Mouse (Mus musculus): Measurements from ENCODE around the gene Slfn2.
"Not testable (repeated sequence)": the region's sequence is repeated elsewhere in the genome, so short reads cannot be mapped to it uniquely, and the experiment has no call there.

Gene Slfn2

DNA sequence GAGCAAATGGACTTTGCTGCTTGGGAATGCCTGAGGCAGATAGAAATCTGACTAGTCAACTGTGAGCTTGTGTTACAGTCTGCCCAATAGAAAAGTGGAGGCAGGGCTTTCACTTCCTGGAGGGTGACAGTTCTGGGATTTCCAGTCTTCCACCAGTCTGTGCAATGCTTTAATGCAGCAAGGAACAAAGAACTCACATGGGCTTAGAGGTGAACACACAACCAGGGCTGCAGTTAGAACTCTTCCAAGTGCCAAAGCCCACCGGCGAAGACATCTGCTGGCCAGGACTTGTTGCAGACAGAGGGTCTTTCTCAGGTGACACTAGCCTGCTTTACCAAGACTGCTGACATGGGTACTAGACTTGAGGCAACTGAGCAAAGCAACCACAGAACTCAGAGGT lies at the start of gene Slfn2:
Gene Slfn2 (plus strand): TSS at position 167 of the 400 bp plus-strand sequence.
- DNase-seq (ENCODE audit: low spot score) = no peak

DNA sequence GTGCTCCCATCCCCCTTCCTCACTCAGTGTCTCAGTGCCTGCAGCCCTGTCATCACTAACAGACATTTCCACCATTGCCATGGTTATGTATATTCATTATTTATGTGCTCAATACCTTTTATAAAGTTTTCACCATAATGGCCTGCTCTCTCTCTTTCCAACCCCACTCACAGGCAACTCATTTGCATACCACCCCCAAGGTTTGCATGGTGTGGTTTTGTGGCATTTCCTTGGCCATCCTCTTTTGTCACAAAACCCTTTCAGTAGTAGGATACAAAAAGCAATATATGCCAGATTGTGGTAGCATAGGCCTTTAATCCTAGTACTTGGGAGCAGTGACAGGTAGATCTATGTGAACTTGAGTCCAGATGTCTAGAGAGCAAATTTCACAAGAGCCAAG lies 48.8 kb upstream of the Slfn2 start:
- DNase-seq (ENCODE audit: low spot score) = no peak

DNA sequence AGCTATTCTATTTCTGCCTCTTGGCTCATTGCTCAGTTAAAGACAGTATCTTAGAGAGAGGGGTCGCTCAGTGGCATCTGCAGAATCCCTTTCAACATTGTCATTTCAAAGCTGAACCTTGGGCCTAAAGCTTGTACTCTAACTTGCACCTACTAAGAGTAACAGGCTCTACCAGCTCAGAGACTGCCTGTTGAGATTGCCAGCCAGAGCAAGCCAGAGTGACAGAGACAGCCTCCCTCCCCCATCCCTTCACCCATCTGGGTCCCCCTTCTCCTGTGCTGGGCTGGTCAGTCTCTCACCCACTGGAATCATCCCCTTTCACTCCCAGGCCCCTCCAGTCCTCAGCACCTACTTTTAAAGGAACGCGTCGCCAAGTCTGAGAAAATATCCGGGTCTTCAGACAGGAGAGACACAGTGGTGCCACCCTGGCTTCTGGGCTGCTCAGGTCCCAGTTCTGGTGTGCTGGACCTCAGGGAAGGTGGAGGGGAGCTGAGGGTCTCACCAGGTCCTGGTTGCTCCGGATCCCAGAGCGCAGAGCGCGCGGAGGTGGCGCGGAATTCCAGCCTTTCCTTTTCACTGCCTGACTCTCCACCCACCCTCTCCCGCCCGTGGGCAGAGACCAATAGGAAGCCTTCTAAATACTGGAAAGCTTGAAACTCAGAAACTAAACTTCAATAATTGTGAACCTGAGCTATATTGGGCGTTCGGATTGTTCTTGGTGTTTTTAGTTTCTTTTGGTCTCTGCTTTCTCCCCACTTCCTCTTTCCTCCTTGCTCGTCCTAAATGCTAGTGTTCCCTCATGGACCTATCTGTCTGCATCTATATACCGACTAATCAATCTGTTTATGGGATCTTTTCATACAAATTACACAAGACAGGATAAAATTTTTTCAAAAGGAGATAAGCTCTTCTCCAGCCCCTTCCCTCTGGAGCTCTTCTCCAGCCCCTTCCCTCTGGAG lies 45.1 kb upstream of the Slfn2 start:
- not testable (repeated sequence) for DNase-seq (ENCODE audit: low spot score)

DNA sequence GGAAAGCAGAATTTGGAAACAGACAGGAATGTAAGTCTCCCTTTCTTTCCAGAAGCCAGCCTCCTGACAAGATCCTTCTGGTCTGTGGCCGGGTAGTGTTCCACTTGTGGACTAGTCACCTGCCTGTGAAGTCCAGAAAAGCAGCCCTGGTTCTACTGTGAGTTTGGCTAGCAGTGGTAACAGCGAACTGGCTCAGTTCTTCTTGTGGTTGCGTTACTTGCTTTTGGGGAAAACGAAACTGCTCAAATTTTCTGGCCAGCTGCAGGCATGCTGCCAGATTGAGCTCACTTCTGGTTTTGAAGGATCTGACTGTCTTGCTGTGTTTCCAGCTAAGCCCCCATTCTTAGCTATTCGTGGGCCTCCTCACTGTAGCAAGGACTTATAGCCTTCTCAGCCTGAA lies 44.3 kb upstream of the Slfn2 start, which contains the start of gene Slfn8:
Gene Slfn8 (minus strand): TSS at position 190 of the 400 bp plus-strand sequence.
- peak; percentile 7 for DNase-seq (ENCODE audit: low spot score)

DNA sequence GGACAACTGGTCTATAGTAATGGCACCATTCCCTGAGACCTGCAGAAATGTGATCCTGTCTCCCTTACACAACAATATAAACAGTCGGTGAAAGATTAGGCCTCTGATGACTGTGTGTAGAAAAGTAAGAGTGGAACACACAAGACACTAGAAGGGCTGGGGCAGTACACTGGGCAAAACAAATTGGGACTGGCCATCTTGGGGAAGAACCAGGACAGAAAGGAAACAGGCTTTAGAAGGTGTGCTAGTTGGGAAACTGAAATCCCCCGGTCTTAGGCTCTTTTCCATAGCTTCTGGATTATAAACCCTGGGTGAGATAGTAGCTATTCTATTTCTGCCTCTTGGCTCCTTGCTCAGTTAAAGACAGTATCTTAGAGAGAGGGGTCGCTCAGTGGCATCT lies 26.2 kb upstream of the Slfn2 start:
- not testable (repeated sequence) for DNase-seq (ENCODE audit: low spot score)

DNA sequence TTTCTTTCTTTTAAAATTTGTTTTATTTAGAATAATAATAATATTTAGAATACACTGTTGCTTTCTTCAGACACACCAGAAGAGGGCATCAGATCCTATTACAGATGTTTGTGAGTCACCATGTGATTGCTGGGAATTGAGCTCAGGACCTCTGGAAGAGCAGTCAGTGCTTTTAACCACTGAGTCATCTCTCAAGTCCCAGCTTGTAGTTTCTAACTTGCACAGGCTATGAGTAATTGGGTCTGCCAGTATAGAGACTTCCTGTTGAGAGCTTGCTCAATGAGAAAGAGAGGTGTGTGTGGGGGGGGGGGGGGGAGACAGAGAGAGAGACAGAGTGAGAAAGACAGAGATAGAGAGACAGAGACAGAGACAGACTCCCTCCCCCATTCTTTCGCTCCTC lies 25.8 kb upstream of the Slfn2 start:
- no peak for DNase-seq (ENCODE audit: low spot score)

DNA sequence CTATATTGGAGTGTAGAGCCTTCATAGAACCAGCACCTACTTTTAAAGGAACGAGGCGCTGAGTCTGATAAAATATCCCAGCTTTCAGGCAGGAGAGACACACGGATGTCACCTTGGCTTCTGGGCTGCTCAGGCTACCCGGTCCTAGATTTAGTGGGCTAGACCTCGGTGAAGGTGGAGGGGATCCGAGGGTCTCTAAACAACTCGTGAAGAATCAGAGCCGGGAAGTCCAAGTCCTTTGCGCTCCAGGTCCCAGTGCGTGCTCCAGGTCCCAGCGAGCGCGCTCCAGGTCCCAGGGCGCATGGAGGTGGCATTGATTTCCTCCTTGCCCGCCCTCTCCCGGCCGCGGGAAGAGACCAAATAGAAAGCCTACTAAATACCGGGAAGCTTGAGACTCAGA lies 25.1 kb upstream of the Slfn2 start:
- DNase-seq (ENCODE audit: low spot score) = no peak

DNA sequence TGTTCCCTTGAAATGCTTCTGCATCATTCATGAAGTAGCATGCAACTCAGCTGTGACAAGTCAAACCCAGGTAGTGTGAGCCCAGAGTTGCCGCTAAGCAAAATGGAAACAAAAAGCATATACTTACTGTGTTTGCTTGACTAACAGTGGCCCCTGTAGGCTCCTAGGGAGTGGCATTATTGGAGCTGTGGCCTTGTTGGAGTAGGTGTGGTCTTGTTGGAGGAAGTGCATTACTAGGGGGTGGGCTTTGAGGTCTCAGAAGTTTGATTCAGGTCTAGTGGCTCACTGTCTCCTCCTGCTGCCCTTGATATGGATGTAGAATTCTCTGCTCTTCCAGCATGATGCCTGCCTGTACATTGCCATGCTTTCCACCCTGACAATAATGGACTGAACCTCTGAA lies 24.6 kb upstream of the Slfn2 start:
- DNase-seq (ENCODE audit: low spot score) = no peak

DNA sequence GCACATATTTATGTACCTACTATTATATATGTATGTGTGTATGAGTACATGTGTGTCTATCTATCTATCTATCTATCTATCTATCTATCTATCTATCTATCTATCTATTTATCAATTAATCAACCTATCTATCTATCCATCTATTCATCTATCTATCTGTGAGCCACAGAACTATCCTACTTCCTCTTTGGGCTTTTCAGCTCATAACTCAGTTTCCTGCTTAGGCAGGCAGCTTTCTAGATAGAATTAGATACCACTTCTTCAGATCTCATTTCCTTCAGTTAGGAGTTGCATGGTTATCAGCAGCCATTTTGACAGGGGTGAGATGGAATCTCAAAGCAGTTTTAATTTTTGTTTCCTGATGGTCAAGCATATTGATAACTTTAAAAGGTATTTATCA lies 23.9 kb upstream of the Slfn2 start:
- no peak for DNase-seq (ENCODE audit: low spot score)

DNA sequence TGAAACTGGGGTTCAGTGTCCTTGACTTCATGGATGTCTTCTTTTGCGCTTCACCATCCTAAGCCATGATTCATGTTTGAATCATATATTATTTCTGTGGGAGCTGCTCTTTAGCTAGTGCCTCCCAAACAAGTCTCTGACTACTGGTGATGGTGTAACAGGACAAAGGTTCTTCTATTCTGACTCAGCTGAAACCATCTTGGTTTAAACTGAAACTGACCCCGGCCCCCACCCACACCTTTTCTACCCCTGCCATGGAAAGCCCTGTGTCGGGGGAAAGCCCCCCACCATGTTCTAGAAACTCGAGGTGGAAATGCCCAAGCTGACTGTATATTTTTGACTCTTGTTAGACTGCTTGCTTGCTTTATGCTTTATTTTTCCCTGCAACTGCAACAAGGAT lies 21.0 kb upstream of the Slfn2 start:
- DNase-seq (ENCODE audit: low spot score) = no peak

DNA sequence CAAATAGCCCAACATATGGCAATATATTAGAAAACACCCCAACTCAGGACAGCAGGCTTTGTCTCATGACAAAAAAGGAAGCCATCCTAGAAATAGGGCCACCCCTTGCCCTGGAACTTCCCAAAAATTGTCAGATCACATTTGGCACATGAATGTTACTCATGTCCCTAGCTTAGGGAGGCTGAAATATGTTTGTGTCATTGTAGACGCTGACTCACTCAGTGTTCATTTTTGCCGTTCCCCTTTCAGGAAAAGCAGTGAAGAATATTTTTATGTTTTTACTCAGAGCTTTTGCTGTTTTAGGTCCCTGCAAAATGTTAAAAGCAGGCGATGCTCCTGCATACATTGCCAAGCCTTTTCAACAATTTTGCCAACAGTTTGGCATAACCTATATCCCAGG lies 19.3 kb upstream of the Slfn2 start:
- no peak for DNase-seq (ENCODE audit: low spot score)

DNA sequence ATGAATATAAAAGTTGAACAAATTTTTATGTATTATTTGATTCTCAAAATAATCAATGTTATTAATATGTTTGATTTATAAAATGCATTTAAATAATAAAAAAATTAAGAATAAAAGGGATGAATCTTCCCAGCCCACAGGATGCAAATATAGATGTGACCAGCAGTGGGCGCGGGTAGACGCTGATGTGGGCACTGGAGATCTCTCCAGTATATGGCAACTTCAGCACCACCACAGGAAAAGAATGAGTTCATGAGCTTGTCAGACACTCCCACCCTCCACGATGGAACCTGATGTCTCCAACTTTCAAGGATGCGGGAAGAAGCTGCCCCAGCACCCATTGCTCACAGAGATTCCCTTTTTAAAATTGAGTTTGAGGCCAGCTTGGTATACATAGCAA lies 7.0 kb upstream of the Slfn2 start:
- DNase-seq (ENCODE audit: low spot score) = peak; percentile 60

DNA sequence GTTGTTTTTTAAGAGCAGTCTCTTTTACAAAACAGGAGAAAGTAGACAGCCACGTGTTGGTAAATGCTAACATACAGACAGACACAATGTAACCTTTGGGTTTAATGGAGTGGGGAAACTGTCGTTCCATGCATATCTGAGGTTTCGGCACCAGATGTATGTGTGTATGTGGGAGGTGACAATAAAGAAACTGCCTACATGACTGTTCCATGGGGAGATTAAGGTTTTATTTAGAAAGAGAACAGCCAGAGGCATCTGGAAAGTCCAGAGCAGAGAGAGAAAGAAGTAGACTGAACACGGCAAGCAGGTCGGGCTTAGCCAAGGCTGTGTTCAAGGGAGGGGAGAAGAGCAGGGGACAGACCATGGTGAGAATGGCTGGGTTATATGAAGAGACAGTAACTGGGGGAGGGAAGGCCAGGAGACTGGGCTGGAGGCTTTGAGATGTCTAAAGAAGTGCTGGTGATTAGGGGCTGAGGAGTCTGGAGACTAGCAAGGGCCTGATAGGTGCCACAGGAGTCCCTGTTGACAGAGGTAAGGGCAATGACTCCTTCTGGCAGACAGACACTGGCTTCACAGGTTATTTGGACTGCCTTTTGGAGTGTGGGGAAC lies 4.4 kb upstream of the Slfn2 start:
- no peak for DNase-seq (ENCODE audit: low spot score)

DNA sequence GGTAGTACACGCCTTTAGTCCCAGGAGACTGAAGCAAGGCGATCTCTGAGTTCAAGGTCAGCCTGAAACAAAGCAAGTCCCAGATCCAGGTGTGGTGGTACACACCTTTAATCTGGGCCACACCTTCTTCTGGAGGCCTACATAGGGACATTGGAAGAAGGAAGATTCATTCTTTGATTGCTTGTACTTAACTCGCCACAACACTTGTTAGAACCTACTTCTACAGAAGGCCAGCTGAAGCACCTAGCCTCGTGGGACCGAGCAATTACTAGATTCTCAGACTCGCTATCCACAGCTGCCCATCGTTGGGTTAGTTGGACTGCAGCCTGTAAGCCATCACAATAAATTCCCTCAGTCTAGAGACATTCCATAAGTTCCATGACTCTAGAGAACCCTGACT lies 3.1 kb upstream of the Slfn2 start:
- no peak for DNase-seq (ENCODE audit: low spot score)

DNA sequence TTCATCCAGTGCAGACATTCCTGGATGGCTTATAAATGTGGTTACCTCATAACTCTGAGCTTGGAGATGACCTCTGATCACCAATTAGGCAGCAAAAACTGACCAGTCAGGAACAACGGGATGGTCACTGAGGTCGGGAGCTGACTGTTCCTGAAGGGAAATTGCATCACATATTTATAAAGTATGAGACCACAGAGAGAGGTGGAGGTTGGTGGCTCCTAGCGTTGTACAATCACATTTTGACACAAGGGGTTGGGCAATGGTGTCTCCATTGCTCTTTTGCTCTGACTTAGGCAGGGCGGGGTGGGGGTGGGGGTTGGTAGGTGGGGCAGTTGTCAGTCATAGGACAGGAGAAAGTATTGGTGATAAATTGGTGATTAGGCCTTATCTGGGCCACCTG lies 1.8 kb upstream of the Slfn2 start:
- no peak for DNase-seq (ENCODE audit: low spot score)

DNA sequence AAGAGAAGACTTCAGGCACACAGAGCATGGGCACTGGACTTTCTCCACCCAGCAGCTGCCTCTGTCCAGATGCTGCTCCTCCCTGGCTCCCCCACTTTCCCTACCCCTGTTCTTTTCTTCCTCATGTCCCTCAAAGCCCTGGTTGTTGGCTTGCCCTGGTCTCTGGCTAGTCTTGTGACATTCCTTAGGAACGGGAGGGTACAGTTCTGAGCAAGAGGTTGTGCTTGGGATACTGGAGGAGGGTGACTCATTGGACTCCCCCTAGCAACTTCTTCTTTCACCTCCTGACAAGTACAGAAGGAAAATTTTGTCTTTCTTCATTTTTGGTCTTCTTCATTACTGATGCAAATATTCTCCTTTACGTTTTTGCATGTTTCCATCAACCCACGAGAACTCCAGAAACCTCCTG lies 967 bp upstream of the Slfn2 start:
- DNase-seq (ENCODE audit: low spot score) = no peak

DNA sequence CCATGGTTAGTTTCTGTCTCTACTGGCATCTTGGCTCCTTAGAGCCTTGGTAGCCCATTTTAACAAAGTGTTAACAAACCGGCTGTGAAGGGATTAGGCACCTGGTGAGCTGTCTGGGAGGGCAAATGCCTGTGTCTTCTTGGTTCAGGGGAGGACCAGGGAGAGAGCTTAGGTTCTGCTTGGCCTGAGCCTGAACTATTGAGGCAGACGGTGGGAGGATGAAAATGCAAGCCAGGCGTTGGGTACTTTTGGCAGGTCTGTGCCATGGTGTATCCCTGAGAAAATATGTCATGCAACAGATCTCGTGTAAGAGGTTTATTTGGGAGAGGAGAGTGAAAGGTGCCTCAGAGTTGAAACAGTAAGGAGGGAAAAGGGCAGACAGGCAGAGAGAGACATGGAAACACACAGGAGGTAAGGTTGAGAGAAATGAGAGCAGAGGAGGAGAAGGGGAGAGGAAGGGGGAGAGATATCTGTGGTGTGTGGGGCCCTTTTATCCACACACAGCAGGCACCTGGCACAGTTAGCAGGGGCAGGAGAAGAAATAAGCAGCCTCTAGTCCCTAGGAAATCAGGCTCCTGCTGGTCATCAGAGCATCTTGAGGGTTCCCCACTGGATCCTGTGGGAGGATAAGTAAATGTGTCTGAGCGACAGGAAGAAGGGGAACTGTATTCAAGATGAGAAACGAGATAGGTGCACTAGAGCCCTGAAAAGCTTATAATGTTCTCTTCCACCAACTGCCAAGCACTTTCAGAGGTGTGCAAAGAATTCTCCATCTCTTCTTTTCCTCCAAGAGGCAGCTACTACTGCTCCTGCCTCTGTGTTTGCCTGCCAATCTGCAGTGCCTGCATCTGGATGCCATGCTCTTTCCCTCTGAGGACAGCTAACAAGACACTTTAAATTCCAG lies 781 bp downstream of the Slfn2 start:
- DNase-seq (ENCODE audit: low spot score) = no peak

DNA sequence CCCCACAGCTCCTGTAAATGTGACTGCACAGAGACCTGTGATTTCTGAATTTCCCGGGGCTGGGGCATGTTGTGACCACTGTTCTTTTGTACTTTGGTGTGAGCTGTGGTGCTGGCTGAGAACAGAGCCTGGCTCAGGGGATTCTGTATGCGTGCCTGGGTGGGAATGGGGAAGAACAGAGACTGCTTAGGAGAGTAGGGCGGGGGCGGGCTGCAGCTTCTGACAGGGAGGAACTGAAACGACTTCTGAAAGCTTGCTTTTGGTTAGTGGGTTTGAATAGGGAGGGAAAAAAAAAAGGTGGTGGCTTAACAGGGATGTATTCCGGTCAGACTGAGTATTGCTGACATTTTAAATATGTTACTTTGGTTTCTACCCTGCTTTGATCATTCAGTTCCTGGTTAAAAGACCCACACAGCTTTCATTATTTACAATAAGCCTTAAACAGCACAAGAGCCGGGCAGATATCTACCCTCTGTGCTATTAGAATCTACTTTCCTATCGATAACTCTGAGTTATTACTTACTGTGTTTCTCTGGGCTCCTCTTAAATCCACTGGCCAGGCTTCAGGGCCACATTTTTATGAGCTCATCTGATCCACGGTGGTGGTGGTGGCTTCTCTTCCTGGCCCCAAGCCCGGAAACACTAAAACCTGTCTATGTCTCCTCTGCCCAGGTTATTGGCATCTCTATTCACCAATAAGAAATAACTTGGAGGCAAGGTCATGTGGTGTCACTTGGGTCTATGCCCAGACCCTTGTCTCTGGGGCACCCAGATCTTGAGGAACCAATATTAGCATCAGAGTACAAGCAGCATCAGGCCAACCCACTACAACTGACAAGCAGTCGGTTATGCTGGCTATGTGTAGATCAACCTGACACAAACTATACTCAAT lies 2.0 kb downstream of the Slfn2 start:
- no peak for DNase-seq (ENCODE audit: low spot score)

DNA sequence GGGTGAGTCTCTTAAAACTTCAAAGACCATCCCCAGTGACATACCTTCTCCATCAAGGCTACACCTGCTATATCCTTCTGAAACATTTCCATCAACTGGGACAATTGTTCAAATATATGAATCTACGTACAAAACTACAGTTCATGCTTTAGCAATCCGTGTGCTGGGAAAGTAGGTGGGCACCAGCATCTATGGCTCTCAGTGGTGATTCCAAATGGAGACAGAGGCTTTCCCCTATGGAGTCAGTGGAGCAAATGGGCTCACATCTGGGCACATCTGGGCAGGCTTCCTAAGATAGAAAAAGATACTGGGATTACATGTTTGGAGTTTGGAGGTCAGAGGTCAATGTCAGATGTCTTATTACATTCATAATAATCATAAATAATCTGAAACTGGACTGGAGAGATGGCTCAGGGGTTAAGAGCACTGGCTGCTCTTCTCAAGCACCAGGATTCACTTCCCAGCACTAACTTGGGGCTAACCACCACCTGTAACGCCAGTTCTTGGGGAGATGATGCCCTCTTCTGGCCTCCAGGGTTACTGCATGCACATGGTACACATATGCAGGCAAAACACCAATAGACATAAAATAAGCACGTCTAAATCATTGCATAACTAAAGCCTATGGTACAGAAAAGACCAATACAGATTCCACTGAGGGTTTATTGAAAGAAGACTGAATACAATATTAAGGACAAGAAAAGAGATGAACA lies 3.2 kb downstream of the Slfn2 start:
- DNase-seq (ENCODE audit: low spot score) = no peak

DNA sequence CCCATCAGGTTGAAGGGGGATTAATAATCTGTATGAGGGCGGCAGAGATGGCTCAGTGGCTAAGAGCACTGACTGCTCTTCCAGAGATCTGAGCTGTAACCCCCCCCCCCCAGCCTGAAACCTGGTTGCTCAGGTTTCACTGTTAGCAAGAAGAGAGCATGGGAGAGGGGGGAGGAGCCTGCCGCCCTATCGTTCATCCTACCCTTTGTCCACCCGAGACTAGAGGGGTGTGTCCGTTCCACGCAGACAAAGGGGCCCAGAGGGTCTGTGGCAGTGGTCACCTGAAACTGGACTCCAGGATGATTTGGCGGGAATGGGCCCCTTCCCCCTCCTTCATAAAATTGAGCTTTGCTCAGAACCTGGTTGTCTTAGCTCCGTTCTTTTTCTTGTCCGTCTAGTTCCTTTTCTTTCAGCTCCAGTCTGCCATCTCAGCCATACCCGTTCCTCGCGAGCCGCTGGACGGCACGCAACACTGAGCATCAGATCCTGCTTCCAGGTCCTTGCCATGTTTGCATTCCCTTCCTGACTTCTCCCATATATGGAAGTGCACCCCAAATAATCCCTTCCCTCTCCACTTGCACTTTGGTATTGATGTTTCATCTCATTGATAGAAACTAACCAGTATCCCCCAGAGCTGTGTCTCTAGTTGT lies 5.5 kb downstream of the Slfn2 start:
- no peak for DNase-seq (ENCODE audit: low spot score)

Measured in urinary bladder, postnatal 25 days (tissue).